Mouse (Mus musculus) WW6 (cell line): ENCODE data around the gene Ucp2.
A peak's percentile ranks its signal among the peaks of the same experiment; 100 is the strongest.
"Not testable (repeated sequence)": the region's sequence is repeated elsewhere in the genome, so short reads cannot be mapped to it uniquely, and the experiment has no call there.

Experiments
- DNase-seq: peaks from one replicate; pipeline ENCODE4 v3.0.0-alpha.2; 2013; ENCODE audit warnings: low read depth, low spot score

The Ucp2 gene

GRCm38 (mm10) chr7:100479823-100480164 lies 13.3 kb upstream of the Ucp2 start:
- DNase-seq, result no peak

GRCm38 (mm10) chr7:100480175-100480574 lies 13.0 kb upstream of the Ucp2 start:
- DNase-seq, result no peak

- DNase-seq, result not testable (repeated sequence)
Measured at GRCm38 (mm10) chr7:100482046-100482445, 11.1 kb upstream of the Ucp2 start.

- no peak for DNase-seq
Measured at GRCm38 (mm10) chr7:100484493-100484892, 8.6 kb upstream of the Ucp2 start.

- DNase-seq, result no peak
Measured at GRCm38 (mm10) chr7:100487301-100487700, 5.8 kb upstream of the Ucp2 start.

- DNase-seq, result no peak
Measured at GRCm38 (mm10) chr7:100488474-100489048, 4.6 kb upstream of the Ucp2 start.

GRCm38 (mm10) chr7:100492391-100493116 lies 583 bp upstream of the Ucp2 start:
- DNase-seq, result no peak

GRCm38 (mm10) chr7:100493484-100494414 lies 612 bp downstream of the Ucp2 start:
- no peak for DNase-seq

- DNase-seq, result no peak
Measured at GRCm38 (mm10) chr7:100494415-100494831, 1.3 kb downstream of the Ucp2 start.

GRCm38 (mm10) chr7:100495042-100495441 lies 1.9 kb downstream of the Ucp2 start:
- DNase-seq, result no peak

- peak; percentile 64 for DNase-seq
Measured at GRCm38 (mm10) chr7:100495581-100496251, 2.6 kb downstream of the Ucp2 start.

GRCm38 (mm10) chr7:100496371-100496770 lies 3.2 kb downstream of the Ucp2 start:
- DNase-seq, result no peak

- DNase-seq, result no peak
Measured at GRCm38 (mm10) chr7:100496791-100497190, 3.7 kb downstream of the Ucp2 start.

- DNase-seq, result no peak
Measured at GRCm38 (mm10) chr7:100497402-100497801, 4.3 kb downstream of the Ucp2 start.

GRCm38 (mm10) chr7:100497982-100498381 lies 4.8 kb downstream of the Ucp2 start:
- no peak for DNase-seq

- no peak for DNase-seq
Measured at GRCm38 (mm10) chr7:100499465-100499864, 6.3 kb downstream of the Ucp2 start.

GRCm38 (mm10) chr7:100500276-100500977 lies 7.3 kb downstream of the Ucp2 start:
- no peak for DNase-seq

- no peak for DNase-seq
Measured at GRCm38 (mm10) chr7:100501027-100501843, 8.1 kb downstream of the Ucp2 start.

- DNase-seq, result no peak
Measured at GRCm38 (mm10) chr7:100501844-100502373, 8.8 kb downstream of the Ucp2 start.

GRCm38 (mm10) chr7:100502374-100502922 lies 9.3 kb downstream of the Ucp2 start:
- no peak for DNase-seq
